Mouse (Mus musculus): Measurements from ENCODE around the gene Col6a1.

GRCm38 (mm10) chr10:76728369-76728768, 2.4 kb upstream of the Col6a1 start:
- TF ChIP-seq GATA1 (IDR thresholded peaks at IDR 0.05; ENCODE audit: low read length) = no peak
- TF ChIP-seq TAL1 (IDR thresholded peaks at IDR 0.05; ENCODE audit: low read length) = no peak
